Mouse (Mus musculus): ENCODE results near the gene Glyatl3. TPM values are rescaled to one million over a fixed set of nuclear protein-coding genes. Genes with fewer than 3 reads are reported as not detected.

Gene Glyatl3
- polyA plus RNA-seq, 1 experiment: not detected

DNA sequence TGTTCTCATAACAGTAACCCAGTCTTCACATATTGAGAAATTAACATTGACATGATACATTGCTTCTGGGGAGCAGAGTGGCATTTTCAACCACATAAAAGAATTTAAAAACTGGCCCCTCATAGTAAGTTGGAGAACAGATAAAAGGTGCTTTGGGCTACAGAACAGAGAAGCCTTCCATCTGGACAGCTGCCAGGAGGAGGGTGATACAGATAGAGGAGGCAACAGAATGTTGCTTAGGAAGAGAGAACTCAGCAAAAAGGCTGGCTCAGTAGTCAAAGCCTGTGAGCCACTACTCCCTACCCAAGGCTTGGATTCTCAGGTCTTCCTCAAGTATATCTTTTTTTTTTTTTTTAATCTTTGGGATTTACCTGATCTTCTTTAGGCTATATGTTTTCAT is 59.1 kb downstream of the Glyatl3 start:
- no peak for DNase-seq (ENCODE audit: low read depth)

Other genes with a start within 250 kb of the Glyatl3 start
- gene Esp1, start 187.2 kb downstream of the Glyatl3 start, polyA plus RNA-seq (2012; rRNA removed): not detected in 2 replicates
- 7.5 and 9.3 TPM in 2 replicates for gene Crisp2, start 107.3 kb downstream of the Glyatl3 start, polyA plus RNA-seq (2012; rRNA removed)
- not detected in 2 replicates for gene Rhag, start 103.2 kb downstream of the Glyatl3 start, polyA plus RNA-seq (2012; rRNA removed)
- gene 9130008F23Rik, start 33.8 kb downstream of the Glyatl3 start, polyA plus RNA-seq (2012; rRNA removed): 4.2 and 4.3 TPM in 2 replicates
- gene Mut, start 20.3 kb upstream of the Glyatl3 start, polyA plus RNA-seq (2012; rRNA removed): 21.7 and 23.4 TPM in 2 replicates
- 0.62 and 0.74 TPM in 2 replicates for gene Cenpq, start 20.7 kb upstream of the Glyatl3 start, polyA plus RNA-seq (2012; rRNA removed)